Mouse (Mus musculus): ENCODE measurements around the gene Rnf220.

Gene Rnf220

GRCm38 (mm10) chr4:117487471-117487870 is 9.4 kb downstream of the Rnf220 start:
- no peak for DNase-seq (ENCODE audit: low read depth)

GRCm38 (mm10) chr4:117486188-117486587 is 10.7 kb downstream of the Rnf220 start:
- DNase-seq (ENCODE audit: low read depth) = no peak

GRCm38 (mm10) chr4:117485045-117485780 is 11.6 kb downstream of the Rnf220 start:
- DNase-seq (ENCODE audit: low read depth) = no peak

GRCm38 (mm10) chr4:117484256-117485044 is 12.4 kb downstream of the Rnf220 start:
- DNase-seq (ENCODE audit: low read depth) = no peak

- no peak for DNase-seq (ENCODE audit: low read depth)
These were observed 13.0 kb downstream of the Rnf220 start for GRCm38 (mm10) chr4:117483931-117484255.

- DNase-seq (ENCODE audit: low read depth) = no peak
These were observed 14.7 kb downstream of the Rnf220 start for GRCm38 (mm10) chr4:117482103-117482502.

GRCm38 (mm10) chr4:117480611-117481445 is 16.0 kb downstream of the Rnf220 start:
- DNase-seq (ENCODE audit: low read depth) = no peak

- DNase-seq (ENCODE audit: low read depth) = no peak
These were observed 16.9 kb downstream of the Rnf220 start for GRCm38 (mm10) chr4:117479951-117480350.

GRCm38 (mm10) chr4:117478101-117478673 is 18.7 kb downstream of the Rnf220 start:
- DNase-seq (ENCODE audit: low read depth) = no peak

GRCm38 (mm10) chr4:117477401-117477800 is 19.5 kb downstream of the Rnf220 start:
- DNase-seq (ENCODE audit: low read depth) = no peak

- no peak for DNase-seq (ENCODE audit: low read depth)
These were observed 20.1 kb downstream of the Rnf220 start for GRCm38 (mm10) chr4:117476777-117477176.

- no peak for DNase-seq (ENCODE audit: low read depth)
These were observed 20.5 kb downstream of the Rnf220 start for GRCm38 (mm10) chr4:117476355-117476754.

- DNase-seq (ENCODE audit: low read depth) = no peak
These were observed 22.9 kb downstream of the Rnf220 start for GRCm38 (mm10) chr4:117473985-117474354.

GRCm38 (mm10) chr4:117473291-117473984 is 23.4 kb downstream of the Rnf220 start:
- no peak for DNase-seq (ENCODE audit: low read depth)

- DNase-seq (ENCODE audit: low read depth) = peak; percentile 41
These were observed 27.4 kb downstream of the Rnf220 start for GRCm38 (mm10) chr4:117469471-117469870.

GRCm38 (mm10) chr4:117467936-117468335 is 28.9 kb downstream of the Rnf220 start:
- DNase-seq (ENCODE audit: low read depth) = no peak

GRCm38 (mm10) chr4:117449151-117449550 is 47.7 kb downstream of the Rnf220 start:
- DNase-seq (ENCODE audit: low read depth) = no peak

GRCm38 (mm10) chr4:117447926-117448325 is 48.9 kb downstream of the Rnf220 start:
- DNase-seq (ENCODE audit: low read depth) = no peak

GRCm38 (mm10) chr4:117445516-117446207 is 51.2 kb downstream of the Rnf220 start:
- no peak for DNase-seq (ENCODE audit: low read depth)

GRCm38 (mm10) chr4:117438919-117439318 is 57.9 kb downstream of the Rnf220 start:
- no peak for DNase-seq (ENCODE audit: low read depth)

GRCm38 (mm10) chr4:117438064-117438463 is 58.8 kb downstream of the Rnf220 start:
- no peak for DNase-seq (ENCODE audit: low read depth)

Data from NIH3T3 (cell line).